ENCODE assay signal across 28 mouse cellular contexts in the genomic region with DNA sequence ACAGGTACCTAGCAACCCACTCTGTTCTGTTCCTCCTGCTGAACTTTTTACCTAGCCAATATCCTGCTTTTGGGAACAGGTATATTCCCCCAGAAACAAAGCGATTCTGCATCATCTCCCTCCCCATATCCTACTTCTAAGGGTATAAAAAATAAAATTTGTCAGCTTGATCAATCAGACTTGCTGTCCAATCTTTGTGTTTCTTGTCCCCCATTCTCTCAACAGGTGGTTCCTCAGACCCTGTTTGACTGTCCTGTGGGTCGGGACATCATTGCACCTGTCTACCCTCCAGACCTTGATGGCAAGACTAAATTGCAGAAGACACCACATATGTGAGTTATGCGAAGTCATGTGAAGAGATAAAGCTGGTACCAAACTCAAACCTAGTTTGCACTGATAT. TPM values are rescaled to one million over a fixed set of nuclear protein-coding genes. Genes with fewer than 3 reads are reported as not detected.
DNase-seq lines count a peak whose midpoint lies in the region; ATAC-seq and TF ChIP-seq lines count a peak whose summit lies in the region.
"Had no signal": no experiment of that assay in that cellular context is flagged by ENCODE, and none has a peak within 500 bp of the region (broad histone marks: within the 10 kb centered on the region; RNA-seq: fewer than 3 reads in every experiment).

No protein-coding gene starts in this region.

- TF ChIP-seq CTCF in forebrain, postnatal 0 days (IDR thresholded peaks at IDR 0.05; ENCODE audit: low read depth), result no peak
- TF ChIP-seq CTCF in lung, embryonic 14.5 days (IDR thresholded peaks at IDR 0.05; ENCODE audit: low read depth), result no peak

- ATAC-seq in forebrain, postnatal 0 days, result no peak
- ATAC-seq in forebrain, embryonic 11.5 days (replicated peaks; ENCODE audit: low FRiP score), result no peak
- ATAC-seq in lung, embryonic 14.5 days (ENCODE audit: insufficient read depth), result no peak
- ATAC-seq: activated CD4-positive, CD25-positive, alpha-beta regulatory T cell, adult 4 months; forebrain, embryonic 15.5 days; inflammation-experienced regulatory T-cells, adult 6 months had no signal

- H3K27ac ChIP-seq in forebrain, postnatal 0 days (ENCODE audit: low read depth, low read length), result no peak overlapping the region
- H3K27ac ChIP-seq in forebrain, embryonic 11.5 days (ENCODE audit: low read depth, low read length), result no peak overlapping the region
- no peak overlapping the region for H3K27ac ChIP-seq in lung, embryonic 14.5 days (ENCODE audit: low read depth)
- H3K27ac ChIP-seq: forebrain, embryonic 15.5 days; liver, embryonic 12.5 days; lung, embryonic 15.5 days; macrophage; midbrain, embryonic 12.5 days had no signal

- intact Hi-C loops in heart, postnatal 10 days (cut with DNase I), result no loop called here

- peak; percentile 16 for DNase-seq in forebrain, postnatal 0 days
- no peak for DNase-seq in forebrain, embryonic 11.5 days (ENCODE audit: low spot score)
- peak; percentile 3 for DNase-seq in lung, embryonic 14.5 days
- DNase-seq in lung, postnatal 14 days, result no peak
- DNase-seq in NIH3T3 (ENCODE audit: low read depth), result peak; percentile 14
- DNase-seq in kidney, postnatal 10 days, result no peak
- no peak for DNase-seq in heart, postnatal 10 days
- DNase-seq: adrenal gland, postnatal 10 days; cerebellum, adult 11 months; cerebellum, postnatal 14 days; heart, postnatal 36 days; kidney, adult 2 months; right cerebral cortex, postnatal 14 days; spleen, adult 18-20 months; thymus, postnatal 4 days had no signal

- no peaks in the 10 kb centered on the region for H3K9me3 ChIP-seq in forebrain, postnatal 0 days (ENCODE audit: low read length)
- H3K9me3 ChIP-seq in forebrain, embryonic 11.5 days (ENCODE audit: control insufficient read depth, low read length), result no peaks in the 10 kb centered on the region
- H3K9me3 ChIP-seq in lung, embryonic 14.5 days (ENCODE audit: low read depth, low read length), result peaks cover 4% of the 10 kb centered on the region; the same call in 1 of the 2 replicates
- H3K9me3 ChIP-seq: lung, embryonic 15.5 days had no signal

- no peaks in the 10 kb centered on the region for H3K27me3 ChIP-seq in forebrain, postnatal 0 days (ENCODE audit: insufficient read depth, low read length)
- H3K27me3 ChIP-seq in forebrain, embryonic 11.5 days (ENCODE audit: control insufficient read depth, insufficient read depth, low read length), result no peaks in the 10 kb centered on the region
- no peaks in the 10 kb centered on the region for H3K27me3 ChIP-seq in lung, embryonic 14.5 days (ENCODE audit: insufficient read depth, low read length)
- H3K27me3 ChIP-seq: forebrain, embryonic 15.5 days; heart, embryonic 12.5 days; liver, embryonic 12.5 days; lung, embryonic 15.5 days; midbrain, embryonic 12.5 days had no signal

- H3K4me3 ChIP-seq in forebrain, postnatal 0 days (ENCODE audit: low read depth, low read length), result no peak overlapping the region
- H3K4me3 ChIP-seq in forebrain, embryonic 11.5 days (ENCODE audit: low read depth, low read length), result no peak overlapping the region
- no peak overlapping the region for H3K4me3 ChIP-seq in lung, embryonic 14.5 days (ENCODE audit: low read depth, low read length)
- H3K4me3 ChIP-seq: forebrain, embryonic 15.5 days; heart, embryonic 12.5 days; liver, embryonic 12.5 days; lung, embryonic 15.5 days; midbrain, embryonic 12.5 days; myocyte had no signal

- 90% methylated on average over 3 of the region's 3 CpGs for WGBS in forebrain, postnatal 0 days
- 90% methylated on average over 3 of the region's 3 CpGs for WGBS in forebrain, embryonic 11.5 days
- WGBS in lung, embryonic 14.5 days, result 89% methylated on average over 3 of the region's 3 CpGs

- H3K4me1 ChIP-seq in forebrain, postnatal 0 days (ENCODE audit: insufficient read depth), result no peaks in the 10 kb centered on the region
- H3K4me1 ChIP-seq in forebrain, embryonic 11.5 days (replicated peaks; ENCODE audit: control insufficient read depth, insufficient read depth, low read length), result no peaks in the 10 kb centered on the region
- no peaks in the 10 kb centered on the region for H3K4me1 ChIP-seq in lung, embryonic 14.5 days (ENCODE audit: insufficient read depth)
- H3K4me1 ChIP-seq: forebrain, embryonic 15.5 days; heart, embryonic 12.5 days; liver, embryonic 12.5 days; lung, embryonic 15.5 days; midbrain, embryonic 12.5 days had no signal

- no peak overlapping the region for H3K9ac ChIP-seq in forebrain, postnatal 0 days
- no peak overlapping the region for H3K9ac ChIP-seq in forebrain, embryonic 11.5 days (ENCODE audit: low read length)
- H3K9ac ChIP-seq in lung, embryonic 14.5 days, result no peak overlapping the region
- H3K9ac ChIP-seq: forebrain, embryonic 15.5 days; heart, embryonic 12.5 days; liver, embryonic 12.5 days; lung, embryonic 15.5 days; midbrain, embryonic 12.5 days had no signal

- no peak overlapping the region for H3K4me2 ChIP-seq in forebrain, postnatal 0 days (ENCODE audit: low read depth)
- H3K4me2 ChIP-seq in forebrain, embryonic 11.5 days (ENCODE audit: low read depth, low read length, severe bottlenecking), result no peak overlapping the region
- no peak overlapping the region for H3K4me2 ChIP-seq in lung, embryonic 14.5 days
- H3K4me2 ChIP-seq: forebrain, embryonic 15.5 days; heart, embryonic 12.5 days; liver, embryonic 12.5 days; lung, embryonic 15.5 days; midbrain, embryonic 12.5 days had no signal

- no peaks in the 10 kb centered on the region for H3K36me3 ChIP-seq in forebrain, postnatal 0 days (ENCODE audit: insufficient read depth)
- no peaks in the 10 kb centered on the region for H3K36me3 ChIP-seq in forebrain, embryonic 11.5 days (ENCODE audit: control insufficient read depth, insufficient read depth, low read length)
- H3K36me3 ChIP-seq in lung, embryonic 14.5 days (ENCODE audit: insufficient read depth), result no peaks in the 10 kb centered on the region
- H3K36me3 ChIP-seq: forebrain, embryonic 15.5 days; heart, embryonic 12.5 days; liver, embryonic 12.5 days; lung, embryonic 15.5 days; midbrain, embryonic 12.5 days had no signal

RNA-seq across cellular contexts. Expression of gene Gypa, which starts 48.3 kb away (rescaled TPM):
- total RNA-seq in forebrain, postnatal 0 days (2014; rRNA removed), result 0.15 TPM in 1 of 2 replicates, not detected in the other
- polyA plus RNA-seq in forebrain, postnatal 0 days (2015; fragmentation: Nextera tagmentation; extraction: Ambion mirVana), result 0.45 and 0.49 TPM in 2 replicates
- polyA plus RNA-seq in forebrain, embryonic 11.5 days (2014; fragmentation: Nextera tagmentation; extraction: Ambion mirVana), result 16.8 and 18.9 TPM in 2 replicates
- 4.1 and 6.3 TPM in 2 replicates for polyA plus RNA-seq in lung, embryonic 14.5 days (2014; fragmentation: Nextera tagmentation; extraction: Ambion mirVana)
- total RNA-seq in heart, postnatal 10 days (2021), result 1 to 10 TPM; 1.0 to 1.6 TPM
- total RNA-seq: gastrocnemius, adult 18-20 months; granulocyte monocyte progenitor cell, adult 5-6 weeks had no signal
- polyA plus RNA-seq: C2C12; inflammation-experienced regulatory T-cells, adult 6 months; large intestine, adult 2 months; macrophage; myocyte had no signal

Comparison
In these comparisons a context has a peak if more than half of its experiments do, and no peak if none do; other contexts are left out.
1. DNase-seq: peak in forebrain, postnatal 0 days (single experiment), lung, embryonic 14.5 days (single experiment) and NIH3T3 (single experiment); none in forebrain, embryonic 11.5 days (single experiment), lung, postnatal 14 days (single experiment), kidney, postnatal 10 days (single experiment) and heart, postnatal 10 days (0 of 2).